Mouse (Mus musculus) right cerebral cortex, postnatal 36 days (tissue): Measurements from ENCODE around the gene Vamp3.

ENCODE experiments used
- DNase-seq, 2 experiments: peaks; one replicate each; pipeline ENCODE4 v3.0.0; 2022; ENCODE audit warnings: low spot score in 2 of 2, mixed read lengths in 1 of 2

The Vamp3 gene

GRCm38 (mm10) chr4:151057347-151058321 is at the start of gene Vamp3:
Gene Vamp3 (minus strand): TSS chr4:151057963.
- peak; percentile 98 for DNase-seq

- DNase-seq: no peak
Observed at GRCm38 (mm10) chr4:151106468-151106867, 48.7 kb upstream of the Vamp3 start.

GRCm38 (mm10) chr4:151105886-151106285 is 48.1 kb upstream of the Vamp3 start:
- DNase-seq: no peak

GRCm38 (mm10) chr4:151104147-151104546 is 46.4 kb upstream of the Vamp3 start:
- no peak for DNase-seq

- DNase-seq: no peak
Observed at GRCm38 (mm10) chr4:151103646-151104045, 45.9 kb upstream of the Vamp3 start.

GRCm38 (mm10) chr4:151097104-151097438 is 39.3 kb upstream of the Vamp3 start:
- no peak for DNase-seq

- no peak for DNase-seq
Observed at GRCm38 (mm10) chr4:151096334-151097103, 38.8 kb upstream of the Vamp3 start.

- DNase-seq: no peak
Observed at GRCm38 (mm10) chr4:151095207-151095606, 37.4 kb upstream of the Vamp3 start.

- no peak for DNase-seq
Observed at GRCm38 (mm10) chr4:151089270-151089669, 31.5 kb upstream of the Vamp3 start, which contains the start of gene Gm13090. Gene Gm13090 (plus strand): TSS chr4:151089570.

GRCm38 (mm10) chr4:151088819-151089218 is 31.1 kb upstream of the Vamp3 start:
- DNase-seq: no peak

GRCm38 (mm10) chr4:151087358-151087757 is 29.6 kb upstream of the Vamp3 start:
- DNase-seq: no peak

GRCm38 (mm10) chr4:151083027-151083426 is 25.3 kb upstream of the Vamp3 start:
- no peak for DNase-seq

GRCm38 (mm10) chr4:151081977-151082376 is 24.2 kb upstream of the Vamp3 start:
- no peak for DNase-seq

GRCm38 (mm10) chr4:151081355-151081754 is 23.6 kb upstream of the Vamp3 start:
- DNase-seq: no peak

- DNase-seq: no peak
Observed at GRCm38 (mm10) chr4:151074817-151075216, 17.1 kb upstream of the Vamp3 start.

GRCm38 (mm10) chr4:151073108-151073744 is 15.5 kb upstream of the Vamp3 start:
- peak; percentile 52 to 56 for DNase-seq

GRCm38 (mm10) chr4:151070962-151071361 is 13.2 kb upstream of the Vamp3 start:
- DNase-seq: no peak

- no peak for DNase-seq
Observed at GRCm38 (mm10) chr4:151068751-151069150, 11.0 kb upstream of the Vamp3 start.

GRCm38 (mm10) chr4:151059566-151059965 is 1.8 kb upstream of the Vamp3 start:
- DNase-seq: no peak

GRCm38 (mm10) chr4:151058634-151059033 is 871 bp upstream of the Vamp3 start:
- no peak for DNase-seq

GRCm38 (mm10) chr4:151051162-151051561 is 6.6 kb downstream of the Vamp3 start:
- no peak for DNase-seq

GRCm38 (mm10) chr4:151046524-151046923 is 11.2 kb downstream of the Vamp3 start:
- no peak for DNase-seq
